Mouse (Mus musculus) layer of hippocampus, adult 2 months (tissue): ENCODE results near the gene Fxr2. TPM values are rescaled to one million over a fixed set of nuclear protein-coding genes. Genes with fewer than 3 reads are reported as not detected.
"Not testable (repeated sequence)": the region's sequence is repeated elsewhere in the genome, so short reads cannot be mapped to it uniquely, and the experiment has no call there.

ENCODE experiments used
- DNase-seq, 2 experiments: peaks; one replicate each; pipeline ENCODE4 v3.0.0; 2022; ENCODE audit warnings: low spot score in 2 of 2
- H3K27ac ChIP-seq: fragments of 200-600 bp; 2 replicates; pipeline ENCODE4 v1.8.1; 2022
- H3K4me3 ChIP-seq: fragments of 200-600 bp; 2 replicates; pipeline ENCODE4 v1.8.1; 2022; ENCODE audit warnings: mild to moderate bottlenecking
- CTCF ChIP-seq: fragments of 200-600 bp; conservative IDR thresholded peaks from 2 replicates; pipeline ENCODE4 v1.8.1; 2022; ENCODE audit warnings: antibody characterized with exemption, mild to moderate bottlenecking, moderate library complexity
- total RNA-seq, 2 experiments: library from RNA; stranded (reverse); gene quantifications; 2 replicates each; pipeline ENCODE4 v1.2.3; 2021

Gene Fxr2
- total RNA-seq, 2 experiments from 2014 or later = 138 to 143 TPM

DNA sequence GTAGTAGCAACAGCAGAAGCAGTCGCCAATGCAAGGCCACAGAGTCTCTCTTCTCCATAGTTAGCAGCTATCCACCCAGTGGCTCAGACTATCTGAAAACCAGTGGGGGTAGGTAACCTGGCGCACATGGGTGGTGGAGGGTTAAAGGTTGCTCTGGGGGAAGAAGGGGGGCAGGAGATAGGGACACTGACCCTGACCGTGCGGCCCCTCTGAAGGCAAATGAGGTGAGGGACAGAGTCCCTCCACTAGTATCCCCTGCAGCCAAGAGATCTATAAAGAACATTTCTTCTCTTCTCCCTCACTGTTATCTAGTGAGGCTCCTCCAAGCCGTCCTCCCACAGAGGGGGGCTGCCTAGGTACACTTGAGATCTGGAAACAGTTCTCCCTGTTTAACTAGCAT lies 15.0 kb upstream of the Fxr2 start, which contains the start of gene Shbg:
Gene Shbg (minus strand): TSS at position 101 of the 400 bp plus-strand sequence.
- Histone ChIP-seq H3K27ac (no peak within 1 kb of the TSS), H3K4me3 (no peak within 1 kb of the TSS)
- no peak for DNase-seq
- no peak for TF ChIP-seq CTCF

DNA sequence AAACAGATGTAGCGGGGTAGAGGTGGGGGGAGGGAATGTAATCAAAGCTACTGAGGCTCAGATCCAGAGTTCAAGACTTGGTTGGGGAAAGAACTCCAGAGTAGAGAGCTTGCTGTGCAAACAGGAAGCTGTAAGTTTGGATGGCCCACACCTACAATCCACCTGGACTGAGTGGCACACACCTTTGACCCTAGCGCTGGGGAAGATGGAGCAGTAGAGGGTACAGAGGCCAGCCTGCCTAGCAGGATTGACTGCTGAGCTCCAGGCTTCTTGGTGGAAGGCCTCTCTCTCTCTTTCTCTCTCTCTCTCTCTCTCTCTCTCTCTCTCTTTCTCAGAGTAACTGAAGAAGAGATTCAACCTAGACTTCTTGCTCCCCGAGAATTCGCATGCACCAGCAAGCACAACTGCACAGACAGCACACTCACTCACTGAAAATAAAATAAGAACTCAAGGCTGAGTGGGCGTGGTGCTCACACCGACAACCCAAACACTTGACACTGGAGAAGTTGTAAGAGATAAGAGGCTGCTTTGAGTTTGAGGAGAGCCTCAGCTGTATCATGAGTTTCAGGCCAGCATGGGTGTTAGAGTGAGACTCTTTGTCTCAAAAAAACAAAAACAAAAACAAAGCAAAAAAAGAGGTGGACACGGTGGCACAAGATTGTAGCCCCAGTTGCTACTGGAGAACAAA lies 12.3 kb upstream of the Fxr2 start:
- no peak for DNase-seq
- no peak overlapping the region for H3K4me3 ChIP-seq
- no peak for TF ChIP-seq CTCF
- no peak overlapping the region for H3K27ac ChIP-seq

DNA sequence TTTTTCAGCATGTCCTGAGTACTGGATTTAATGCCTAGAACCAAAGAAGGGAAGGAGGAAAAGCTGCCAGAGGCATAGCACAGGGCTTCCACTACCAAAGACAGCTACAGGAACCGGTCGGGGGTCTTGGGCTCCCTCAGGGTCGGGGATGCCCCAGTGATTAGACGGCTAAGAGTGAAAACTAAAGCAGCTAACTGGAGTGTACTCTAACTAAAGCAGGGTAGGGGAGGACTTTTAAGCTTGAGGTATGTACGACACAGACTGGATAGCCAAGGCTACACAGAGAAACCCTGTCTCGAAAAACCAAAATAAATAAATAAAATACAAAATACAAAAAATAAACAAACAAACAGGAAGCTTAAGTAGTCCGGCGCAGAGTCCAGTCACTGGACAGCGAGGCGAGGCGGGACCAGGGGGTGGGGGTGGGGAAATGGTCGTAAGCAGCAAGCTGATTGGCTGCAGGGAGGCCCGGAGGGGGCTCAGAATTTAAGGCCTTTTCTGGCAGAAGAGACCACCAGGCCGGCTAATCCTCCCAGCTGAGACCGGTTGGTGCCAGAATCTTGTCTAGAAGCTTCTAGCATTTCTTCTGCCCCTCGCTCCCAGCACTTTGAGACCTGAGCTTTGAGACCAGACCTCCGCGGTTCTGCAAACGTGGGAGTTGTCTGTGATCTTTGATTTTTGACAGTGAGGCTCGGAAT lies 11.1 kb upstream of the Fxr2 start, which contains the start of gene Sat2:
Gene Sat2 (plus strand): TSS at position 454 of the 698 bp plus-strand sequence.
- peak in 1 of 2 experiments; percentile 45 for DNase-seq
- Histone ChIP-seq H3K27ac (peak within 1 kb of the TSS; percentile 94), H3K4me3 (peak within 1 kb of the TSS; percentile 76)
- TF ChIP-seq CTCF = no peak

DNA sequence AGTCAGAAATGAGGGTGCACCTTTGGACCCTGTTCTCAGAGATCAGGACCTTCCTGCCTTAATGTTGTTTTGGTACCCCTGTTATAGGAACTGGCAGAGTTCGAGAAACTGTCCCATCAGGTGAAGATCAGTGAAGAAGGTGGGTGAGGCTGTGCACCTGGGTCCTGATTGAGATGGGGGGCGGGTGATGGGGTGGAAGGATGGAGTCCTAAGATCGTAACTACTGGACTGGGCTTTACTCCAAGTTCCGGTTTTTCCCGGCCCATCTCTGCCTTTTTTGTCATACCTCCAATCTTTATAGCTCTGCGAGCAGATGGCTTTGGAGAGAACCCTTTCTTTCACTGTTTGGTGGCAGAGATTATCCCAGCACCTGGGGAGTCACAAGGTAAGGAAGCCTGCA lies 10.4 kb upstream of the Fxr2 start:
- Histone ChIP-seq H3K4me3 (peak overlapping the region; percentile 76), H3K27ac (peak overlapping the region; percentile 94)
- TF ChIP-seq CTCF = no peak
- DNase-seq = no peak

DNA sequence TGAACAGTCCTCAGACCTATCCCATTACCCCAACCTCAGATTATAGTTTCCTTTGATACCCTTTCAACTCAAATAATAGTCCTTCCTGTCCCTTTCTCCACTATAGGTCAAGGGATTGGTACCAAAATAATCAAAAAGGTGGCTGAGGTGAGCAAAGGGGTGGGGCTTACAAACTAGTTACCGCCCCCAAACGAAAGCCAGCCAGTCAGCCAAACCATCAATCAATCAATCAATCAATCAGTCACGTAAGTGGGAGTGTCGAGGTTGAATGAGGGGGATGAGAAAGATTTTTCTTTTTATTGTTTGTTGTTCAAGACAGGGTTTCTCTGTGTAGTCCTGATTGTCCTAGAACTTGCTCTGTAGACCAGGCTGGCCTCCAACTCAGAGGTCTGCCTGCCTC lies 9.8 kb upstream of the Fxr2 start:
- DNase-seq = no peak
- no peak for TF ChIP-seq CTCF
- Histone ChIP-seq H3K4me3 (peak overlapping the region; percentile 76; the same call in 1 of the 2 replicates), H3K27ac (peak overlapping the region; percentile 94; the same call in 1 of the 2 replicates)

- not testable (repeated sequence) for DNase-seq, H3K27ac ChIP-seq, H3K4me3 ChIP-seq
Measured at GRCm38 (mm10) chr11:69624339-69624738, 8.5 kb upstream of the Fxr2 start.

DNA sequence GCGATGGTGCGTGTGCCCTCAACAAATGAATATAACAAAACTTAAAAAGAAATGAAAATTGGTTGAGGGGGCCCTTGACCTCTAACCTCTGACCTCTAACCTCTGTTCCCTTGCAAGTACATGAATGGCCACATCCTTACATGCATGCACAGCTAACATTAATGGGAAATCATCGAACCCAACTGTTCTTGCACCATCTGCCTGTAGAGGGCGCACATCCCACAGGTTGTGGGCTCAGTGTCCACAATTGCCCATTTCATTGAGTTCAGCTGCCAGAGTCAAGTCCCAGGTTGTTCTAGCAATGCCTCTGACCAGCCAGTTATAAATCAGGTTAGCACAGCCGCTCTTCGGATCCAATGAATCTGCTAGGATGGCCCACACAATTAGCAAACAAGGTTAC lies 4.5 kb upstream of the Fxr2 start:
- no peak overlapping the region for H3K4me3 ChIP-seq
- H3K27ac ChIP-seq = no peak overlapping the region
- TF ChIP-seq CTCF = peak; percentile 96
- peak in 1 of 2 experiments; percentile 72 for DNase-seq

GRCm38 (mm10) chr11:69629802-69630201 lies 3.0 kb upstream of the Fxr2 start:
- no peak overlapping the region for H3K4me3 ChIP-seq
- peak; percentile 80 for TF ChIP-seq CTCF
- DNase-seq = no peak
- no peak overlapping the region for H3K27ac ChIP-seq

DNA sequence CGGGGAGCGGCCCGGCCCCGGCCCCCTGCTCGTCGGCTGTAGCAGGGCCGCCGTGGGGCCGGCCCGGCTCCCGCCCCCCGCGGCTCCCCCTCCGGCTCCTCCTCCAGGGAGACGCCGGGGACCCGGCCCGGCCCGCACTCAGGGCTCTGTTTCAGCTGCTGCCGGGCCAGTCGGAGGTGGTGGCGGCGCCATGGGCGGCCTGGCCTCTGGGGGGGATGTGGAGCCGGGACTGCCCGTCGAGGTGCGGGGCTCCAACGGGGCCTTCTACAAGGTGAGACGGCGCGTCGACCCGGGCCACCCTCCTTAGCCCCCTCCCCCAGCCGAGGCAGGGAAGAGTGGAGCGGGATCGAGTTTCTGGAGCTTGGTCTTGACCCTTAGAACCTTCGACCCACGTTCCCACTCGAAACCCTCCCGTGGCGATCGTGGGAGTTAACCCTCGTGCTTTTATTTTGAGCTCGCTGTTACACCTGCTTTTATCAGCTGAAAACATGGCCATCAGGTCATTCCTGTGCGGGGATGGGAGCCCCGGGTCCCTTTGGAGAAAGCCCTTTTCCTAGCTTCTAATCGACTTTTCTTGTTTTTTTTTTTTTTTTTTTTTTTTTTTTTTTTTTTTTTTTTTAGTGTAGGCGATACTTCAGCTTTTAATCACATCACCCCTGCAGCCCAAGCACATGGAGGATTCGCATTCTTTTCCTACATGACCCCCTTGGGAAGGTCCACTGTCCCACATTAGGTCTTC lies 507 bp downstream of the Fxr2 start:
- H3K4me3 ChIP-seq = peak overlapping the region; percentile 87

DNA sequence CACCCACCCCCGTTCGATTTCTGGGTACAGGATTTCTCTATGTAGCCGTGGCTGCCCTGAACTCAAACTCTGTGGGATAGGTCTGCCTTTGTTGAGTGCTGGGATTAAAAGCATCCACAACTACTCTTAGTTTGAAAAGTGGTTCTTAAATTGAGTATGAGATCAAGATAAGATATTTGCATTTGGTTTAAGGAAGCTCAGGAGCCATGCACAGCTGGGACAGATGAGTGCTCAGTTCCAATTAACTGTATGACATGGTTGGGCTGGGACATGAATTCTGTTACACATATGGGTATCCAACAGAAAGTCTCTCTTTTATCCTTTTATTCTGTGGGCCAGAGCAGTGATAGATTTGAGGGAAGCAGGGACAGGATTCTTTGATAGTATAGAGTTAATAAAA lies 2.7 kb downstream of the Fxr2 start:
- H3K27ac ChIP-seq = no peak overlapping the region
- no peak for DNase-seq
- H3K4me3 ChIP-seq = no peak overlapping the region
- no peak for TF ChIP-seq CTCF

More for the DNA sequence above, 507 bp downstream of the Fxr2 start:
- H3K27ac ChIP-seq = peak overlapping the region; percentile 91
- peak; percentile 22 to 25 for DNase-seq
- no peak for TF ChIP-seq CTCF

- H3K4me3 ChIP-seq = no peak overlapping the region
- TF ChIP-seq CTCF = no peak
- no peak for DNase-seq
- no peak overlapping the region for H3K27ac ChIP-seq
Measured at GRCm38 (mm10) chr11:69645860-69646259, 13.1 kb downstream of the Fxr2 start.

- Histone ChIP-seq H3K27ac (no peak overlapping the region), H3K4me3 (no peak overlapping the region)
- TF ChIP-seq CTCF = no peak
- no peak for DNase-seq
Measured at GRCm38 (mm10) chr11:69653399-69653798, 20.6 kb downstream of the Fxr2 start.

DNA sequence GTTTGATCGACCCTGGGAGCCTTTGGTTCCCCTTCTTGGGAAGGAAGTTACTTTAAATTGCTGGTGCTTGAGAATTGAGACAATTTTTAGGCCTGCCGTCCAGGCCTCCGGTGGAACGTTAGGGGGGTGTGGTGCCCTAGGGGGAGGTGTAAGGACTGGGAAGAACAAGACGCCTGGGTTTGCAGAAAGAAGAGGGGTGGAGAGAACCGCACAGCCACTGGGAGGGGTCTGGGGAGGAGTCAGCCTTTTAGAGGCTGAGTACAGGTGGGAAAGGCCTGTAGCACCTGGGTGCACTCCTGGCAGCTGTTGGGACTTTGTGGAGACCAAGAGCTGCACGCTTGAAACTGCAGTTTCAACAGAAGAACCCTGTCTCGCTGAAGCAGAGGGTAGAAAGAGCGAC lies 22.0 kb downstream of the Fxr2 start:
- DNase-seq = no peak
- no peak overlapping the region for H3K4me3 ChIP-seq
- no peak overlapping the region for H3K27ac ChIP-seq
- no peak for TF ChIP-seq CTCF
